Mouse (Mus musculus) embryo, embryonic 11.5 days (tissue): ENCODE measurements around the gene Mgat5.
A peak's percentile ranks its signal among the peaks of the same experiment; 100 is the strongest.

ENCODE experiments used
- DNase-seq: peaks from one replicate; pipeline ENCODE4 v3.0.0-alpha.2; 2012; ENCODE audit warnings: low read depth, low spot score

The Mgat5 gene

GRCm38 (mm10) chr1:127496737-127497543, 292.1 kb downstream of the Mgat5 start:
- peak; percentile 49 for DNase-seq

GRCm38 (mm10) chr1:127498746-127499145, 293.9 kb downstream of the Mgat5 start:
- DNase-seq, result no peak

GRCm38 (mm10) chr1:127500219-127500618, 295.4 kb downstream of the Mgat5 start:
- DNase-seq, result peak; percentile 68

GRCm38 (mm10) chr1:127500701-127501100, 295.9 kb downstream of the Mgat5 start:
- DNase-seq, result no peak

- no peak for DNase-seq
Measured at GRCm38 (mm10) chr1:127507042-127507650, 302.3 kb downstream of the Mgat5 start.

- no peak for DNase-seq
Measured at GRCm38 (mm10) chr1:127508067-127508739, 303.4 kb downstream of the Mgat5 start.

- DNase-seq, result no peak
Measured at GRCm38 (mm10) chr1:127508921-127509320, 304.1 kb downstream of the Mgat5 start.

- no peak for DNase-seq
Measured at GRCm38 (mm10) chr1:127511362-127511761, 306.5 kb downstream of the Mgat5 start.

- DNase-seq, result no peak
Measured at GRCm38 (mm10) chr1:127512709-127513108, 307.9 kb downstream of the Mgat5 start.

GRCm38 (mm10) chr1:127513140-127513539, 308.3 kb downstream of the Mgat5 start:
- no peak for DNase-seq

GRCm38 (mm10) chr1:127513664-127514063, 308.8 kb downstream of the Mgat5 start:
- no peak for DNase-seq

GRCm38 (mm10) chr1:127514479-127514878, 309.7 kb downstream of the Mgat5 start:
- DNase-seq, result no peak

GRCm38 (mm10) chr1:127514888-127515287, 310.1 kb downstream of the Mgat5 start:
- no peak for DNase-seq

GRCm38 (mm10) chr1:127523364-127523763, 318.5 kb downstream of the Mgat5 start:
- DNase-seq, result no peak

- peak; percentile 30 for DNase-seq
Measured at GRCm38 (mm10) chr1:127530849-127531580, 326.2 kb downstream of the Mgat5 start.

- DNase-seq, result no peak
Measured at GRCm38 (mm10) chr1:127531723-127532122, 326.9 kb downstream of the Mgat5 start.

GRCm38 (mm10) chr1:127536448-127536847, 331.6 kb downstream of the Mgat5 start:
- DNase-seq, result peak; percentile 37

GRCm38 (mm10) chr1:127537204-127538038, 332.6 kb downstream of the Mgat5 start:
- DNase-seq, result peak; percentile 43
